Mouse (Mus musculus): ENCODE measurements at regions not wholly inside any gene's neighbourhood (a gene's known extent, or its start where the extent isn't known, plus 50 kb on each side); places are given as distances from the start of the nearest gene placed in this dataset.

DNA sequence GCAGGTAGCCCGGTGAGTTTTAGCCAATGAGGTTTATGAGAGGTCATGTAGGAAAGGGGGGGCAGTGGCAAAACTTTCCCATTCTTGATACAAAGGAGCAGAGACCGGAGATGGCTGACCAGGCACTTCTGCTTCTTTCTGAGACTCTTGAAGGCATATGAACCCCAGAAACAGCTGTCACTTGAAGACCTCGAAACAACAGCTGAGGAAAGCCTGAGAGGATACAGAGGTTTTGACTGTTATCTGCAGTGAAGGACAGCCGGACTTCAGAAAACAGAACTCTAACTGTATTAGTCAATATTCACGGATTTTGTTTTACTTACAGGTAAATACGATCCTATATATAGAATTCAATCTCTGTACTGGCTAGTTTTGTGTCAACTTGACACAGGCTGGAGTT lies 50.0 kb upstream of the Tiparp start:
- no peaks in the 10 kb centered on the region for H3K27me3 ChIP-seq (replicated peaks; ENCODE audit: control insufficient read depth, insufficient read depth, low read length)
- no peak overlapping the region for H3K9ac ChIP-seq (ENCODE audit: low read depth, low read length)
- no peak overlapping the region for H3K27ac ChIP-seq (ENCODE audit: low read depth, low read length)
- H3K4me3 ChIP-seq (ENCODE audit: low read depth, low read length) = no peak overlapping the region
- WGBS = 88% methylated on average over 6 of the region's 6 CpGs
- no peaks in the 10 kb centered on the region for H3K36me3 ChIP-seq (ENCODE audit: control insufficient read depth, insufficient read depth)
- ATAC-seq = no peak
- TF ChIP-seq CTCF (IDR thresholded peaks at IDR 0.05; ENCODE audit: low read depth) = no peak
- H3K4me1 ChIP-seq (replicated peaks; ENCODE audit: control insufficient read depth, insufficient read depth, low read length) = no peaks in the 10 kb centered on the region
- H3K4me2 ChIP-seq (replicated peaks; ENCODE audit: low read depth) = no peak overlapping the region
- no peaks in the 10 kb centered on the region for H3K9me3 ChIP-seq (ENCODE audit: control insufficient read depth)

DNA sequence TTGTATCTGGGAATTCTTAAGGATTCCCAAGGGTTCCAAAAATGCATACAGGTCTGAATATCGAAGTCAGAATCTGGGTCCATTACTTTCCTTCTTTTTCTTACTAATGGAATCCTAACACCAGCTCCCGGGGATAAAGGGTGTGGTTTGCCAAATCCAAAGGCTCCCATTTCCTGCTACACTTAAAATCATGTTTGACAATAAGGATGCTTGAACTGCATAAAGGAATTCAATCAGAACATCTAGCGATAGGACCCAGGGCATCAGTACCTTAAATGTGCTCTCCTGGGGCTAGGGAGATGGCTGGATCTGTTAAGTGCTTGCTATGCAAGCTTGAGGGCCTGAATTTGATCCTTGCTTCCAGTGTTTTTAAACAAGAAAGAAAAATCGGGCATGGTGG lies 51.1 kb upstream of the Tiparp start:
- 64% methylated on average over 4 of the region's 4 CpGs for WGBS
- Histone ChIP-seq H3K4me2 (replicated peaks; ENCODE audit: low read depth) (no peak overlapping the region), H3K4me1 (replicated peaks; ENCODE audit: control insufficient read depth, insufficient read depth, low read length) (no peaks in the 10 kb centered on the region), H3K9me3 (ENCODE audit: control insufficient read depth) (no peaks in the 10 kb centered on the region), H3K9ac (ENCODE audit: low read depth, low read length) (no peak overlapping the region), H3K27me3 (replicated peaks; ENCODE audit: control insufficient read depth, insufficient read depth, low read length) (no peaks in the 10 kb centered on the region), H3K4me3 (ENCODE audit: low read depth, low read length) (no peak overlapping the region), H3K27ac (ENCODE audit: low read depth, low read length) (no peak overlapping the region), H3K36me3 (ENCODE audit: control insufficient read depth, insufficient read depth) (no peaks in the 10 kb centered on the region)
- TF ChIP-seq CTCF (IDR thresholded peaks at IDR 0.05; ENCODE audit: low read depth) = no peak
- ATAC-seq = no peak

DNA sequence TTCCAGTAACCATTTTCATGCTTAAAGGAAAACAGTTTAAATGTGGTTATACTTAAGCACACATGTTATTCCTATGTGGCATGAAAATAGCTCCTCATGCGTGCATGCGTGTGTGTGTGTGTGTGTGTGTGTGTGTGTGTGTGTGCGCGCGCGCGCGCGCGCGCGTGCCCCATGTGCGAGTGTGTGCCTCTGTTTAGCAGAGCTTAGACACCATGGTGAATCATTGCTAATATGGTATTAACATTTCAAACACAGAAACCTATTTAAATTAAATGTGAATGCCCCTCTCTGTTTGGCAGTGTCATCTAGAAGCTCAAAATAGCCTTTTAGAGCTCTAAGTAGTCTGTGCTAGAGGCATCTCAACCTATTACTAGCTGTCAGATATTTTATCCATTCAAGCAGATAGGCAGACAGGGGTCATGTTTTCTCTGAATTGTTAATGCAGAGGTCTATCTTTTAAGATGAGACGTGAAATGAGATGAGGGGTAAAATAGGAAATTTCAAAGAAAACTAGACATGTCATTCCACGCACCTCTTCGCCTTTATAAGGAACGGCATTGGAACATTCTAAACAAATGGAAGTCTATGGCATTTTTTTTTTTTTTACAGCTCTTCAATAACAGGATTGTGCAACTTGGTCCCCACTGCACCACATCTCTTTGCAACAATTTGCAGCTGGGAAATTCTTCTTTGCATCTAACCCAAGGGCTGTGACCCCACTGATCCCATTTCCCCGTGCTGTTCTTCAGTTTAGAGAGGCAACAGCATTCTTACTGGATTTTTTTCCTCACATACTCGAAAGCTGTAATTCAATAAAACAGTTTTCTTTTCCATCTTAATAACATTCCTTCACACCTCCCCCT lies 51.9 kb upstream of the Tiparp start:
- no peak overlapping the region for H3K4me2 ChIP-seq (replicated peaks; ENCODE audit: low read depth)
- no peaks in the 10 kb centered on the region for H3K9me3 ChIP-seq (ENCODE audit: control insufficient read depth)
- H3K4me1 ChIP-seq (replicated peaks; ENCODE audit: control insufficient read depth, insufficient read depth, low read length) = no peaks in the 10 kb centered on the region
- H3K27ac ChIP-seq (ENCODE audit: low read depth, low read length) = no peak overlapping the region
- H3K4me3 ChIP-seq (ENCODE audit: low read depth, low read length) = no peak overlapping the region
- no peaks in the 10 kb centered on the region for H3K27me3 ChIP-seq (replicated peaks; ENCODE audit: control insufficient read depth, insufficient read depth, low read length)
- H3K36me3 ChIP-seq (ENCODE audit: control insufficient read depth, insufficient read depth) = no peaks in the 10 kb centered on the region
- 84% methylated on average over 19 of the region's 19 CpGs for WGBS
- no peak for TF ChIP-seq CTCF (IDR thresholded peaks at IDR 0.05; ENCODE audit: low read depth)
- ATAC-seq = no peak
- no peak overlapping the region for H3K9ac ChIP-seq (ENCODE audit: low read depth, low read length)

DNA sequence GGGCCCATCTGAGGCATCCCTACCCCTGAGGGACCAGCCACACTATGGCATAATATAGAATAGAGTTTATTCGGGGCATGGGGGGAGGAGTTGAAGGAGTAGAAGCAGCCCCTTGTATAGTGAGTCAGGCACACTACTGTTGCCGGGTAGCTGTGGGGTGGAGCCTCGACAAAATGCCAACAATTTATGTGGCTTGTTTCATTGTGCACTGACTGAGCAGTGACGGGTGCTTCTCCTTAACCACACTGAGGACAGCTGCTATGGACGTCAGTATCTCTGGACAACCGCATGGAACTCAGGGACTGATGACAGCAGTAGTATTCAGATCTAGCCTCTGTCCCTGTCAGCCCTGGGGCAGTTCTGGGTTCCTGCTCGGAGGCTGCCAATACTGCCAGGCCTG lies 53.6 kb upstream of the Tiparp start:
- no peak overlapping the region for H3K4me3 ChIP-seq (ENCODE audit: low read depth, low read length)
- H3K27ac ChIP-seq (ENCODE audit: low read depth, low read length) = no peak overlapping the region
- 70% methylated on average over 7 of the region's 7 CpGs for WGBS
- no peaks in the 10 kb centered on the region for H3K36me3 ChIP-seq (ENCODE audit: control insufficient read depth, insufficient read depth)
- no peaks in the 10 kb centered on the region for H3K9me3 ChIP-seq (ENCODE audit: control insufficient read depth)
- H3K4me1 ChIP-seq (replicated peaks; ENCODE audit: control insufficient read depth, insufficient read depth, low read length) = no peaks in the 10 kb centered on the region
- no peaks in the 10 kb centered on the region for H3K27me3 ChIP-seq (replicated peaks; ENCODE audit: control insufficient read depth, insufficient read depth, low read length)
- H3K9ac ChIP-seq (ENCODE audit: low read depth, low read length) = no peak overlapping the region
- H3K4me2 ChIP-seq (replicated peaks; ENCODE audit: low read depth) = no peak overlapping the region
- no peak for ATAC-seq
- no peak for TF ChIP-seq CTCF (IDR thresholded peaks at IDR 0.05; ENCODE audit: low read depth)

DNA sequence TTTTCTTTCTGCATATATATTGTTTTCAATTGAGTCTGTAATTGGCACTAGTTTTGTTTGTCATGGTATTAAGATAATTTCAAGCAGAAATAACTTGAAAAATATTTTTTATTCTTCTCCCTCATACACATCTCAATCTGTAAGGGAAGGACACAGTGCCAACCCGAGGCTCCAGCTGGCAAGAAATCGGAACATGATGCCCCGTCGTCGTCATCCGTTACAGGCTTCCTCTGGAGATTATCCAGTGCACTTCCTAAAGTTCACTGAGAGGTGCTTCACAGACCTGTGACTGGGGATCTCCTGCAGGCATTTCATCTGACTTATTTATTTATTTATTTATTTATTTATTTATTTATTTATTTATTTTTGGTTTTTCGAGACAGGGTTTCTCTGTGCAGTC lies 56.4 kb upstream of the Tiparp start:
- Histone ChIP-seq H3K4me3 (ENCODE audit: low read depth, low read length) (no peak overlapping the region), H3K4me2 (replicated peaks; ENCODE audit: low read depth) (no peak overlapping the region), H3K9ac (ENCODE audit: low read depth, low read length) (no peak overlapping the region), H3K36me3 (ENCODE audit: control insufficient read depth, insufficient read depth) (no peaks in the 10 kb centered on the region), H3K4me1 (replicated peaks; ENCODE audit: control insufficient read depth, insufficient read depth, low read length) (no peaks in the 10 kb centered on the region), H3K27ac (ENCODE audit: low read depth, low read length) (no peak overlapping the region), H3K27me3 (replicated peaks; ENCODE audit: control insufficient read depth, insufficient read depth, low read length) (no peaks in the 10 kb centered on the region), H3K9me3 (ENCODE audit: control insufficient read depth) (no peaks in the 10 kb centered on the region)
- ATAC-seq = no peak
- WGBS = 91% methylated on average over 7 of the region's 7 CpGs
- TF ChIP-seq CTCF (IDR thresholded peaks at IDR 0.05; ENCODE audit: low read depth) = no peak

DNA sequence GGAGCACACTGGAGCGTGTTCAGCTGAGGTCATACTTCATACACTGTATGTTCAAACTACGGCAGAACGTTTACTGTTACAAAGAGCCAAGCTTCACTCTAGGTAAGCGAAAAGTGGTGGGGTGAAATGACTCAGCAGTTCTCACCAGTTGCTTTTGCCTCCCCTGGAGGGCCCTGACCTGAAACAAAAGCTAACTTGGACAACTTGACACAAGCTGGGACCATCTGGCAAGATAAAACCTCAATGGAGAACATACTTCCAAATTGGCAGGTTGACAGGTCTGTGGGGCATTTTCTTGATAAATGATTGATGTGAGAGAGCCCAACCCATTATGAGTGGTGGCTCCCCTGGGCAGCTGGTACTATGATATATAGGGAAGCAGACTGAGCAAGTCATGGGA lies 59.0 kb upstream of the Tiparp start:
- ATAC-seq = no peak
- H3K27ac ChIP-seq (ENCODE audit: low read depth, low read length) = no peak overlapping the region

More for the DNA sequence above, 59.0 kb upstream of the Tiparp start:
- Histone ChIP-seq H3K36me3 (ENCODE audit: control insufficient read depth, insufficient read depth) (no peaks in the 10 kb centered on the region), H3K27me3 (replicated peaks; ENCODE audit: control insufficient read depth, insufficient read depth, low read length) (no peaks in the 10 kb centered on the region), H3K4me2 (replicated peaks; ENCODE audit: low read depth) (no peak overlapping the region), H3K9me3 (ENCODE audit: control insufficient read depth) (no peaks in the 10 kb centered on the region), H3K4me3 (ENCODE audit: low read depth, low read length) (no peak overlapping the region), H3K9ac (ENCODE audit: low read depth, low read length) (no peak overlapping the region), H3K4me1 (replicated peaks; ENCODE audit: control insufficient read depth, insufficient read depth, low read length) (no peaks in the 10 kb centered on the region)
- no peak for TF ChIP-seq CTCF (IDR thresholded peaks at IDR 0.05; ENCODE audit: low read depth)
- WGBS = 78% methylated on average over 4 of the region's 4 CpGs
